ENCODE assay signal across 29 mouse cellular contexts in the genomic region with DNA sequence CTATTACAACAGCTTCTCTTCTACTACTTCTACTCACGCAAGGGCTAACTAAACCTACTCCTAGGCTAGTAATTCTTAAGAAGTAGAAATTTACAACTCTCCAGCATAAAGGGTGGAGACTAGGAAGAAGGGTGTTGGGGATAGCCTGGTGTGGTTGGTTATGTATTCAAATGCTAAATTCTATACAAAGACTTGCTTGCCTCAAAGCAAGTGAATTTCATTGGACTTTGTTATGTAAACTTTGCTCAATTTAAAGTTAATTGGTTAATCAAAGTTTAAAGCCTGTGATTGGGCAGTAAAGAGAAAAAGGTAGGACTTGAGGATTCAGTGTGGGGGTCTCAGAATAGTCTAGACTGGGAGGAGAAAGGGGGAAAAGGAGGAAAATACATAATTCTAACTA.
DNase-seq lines count a peak whose midpoint lies in the region; ATAC-seq and TF ChIP-seq lines count a peak whose summit lies in the region.
"Had no signal": no experiment of that assay in that cellular context is flagged by ENCODE, and none has a peak within 500 bp of the region (broad histone marks: within the 10 kb centered on the region; RNA-seq: fewer than 3 reads in every experiment).

No protein-coding gene starts in this region.

- H3K27me3 ChIP-seq in E14TG2a.4 (ENCODE audit: insufficient read depth, low read length), result no peaks in the 10 kb centered on the region
- H3K27me3 ChIP-seq in kidney, embryonic 14.5 days (ENCODE audit: control insufficient read depth, insufficient read depth, low read length), result no peaks in the 10 kb centered on the region
- H3K27me3 ChIP-seq: CH12.LX; embryonic facial prominence, embryonic 13.5 days; embryonic facial prominence, embryonic 15.5 days; forebrain, embryonic 12.5 days had no signal

- H3K9me3 ChIP-seq in E14TG2a.4 (ENCODE audit: low read length), result peaks cover 11% of the 10 kb centered on the region
- H3K9me3 ChIP-seq in ES-E14 (ENCODE audit: control insufficient read depth, insufficient read depth, low read depth, low read length), result no peaks in the 10 kb centered on the region; the same call in 1 of the 2 replicates
- no peaks in the 10 kb centered on the region for H3K9me3 ChIP-seq in kidney, embryonic 14.5 days (ENCODE audit: control insufficient read depth, low read length)
- H3K9me3 ChIP-seq: embryonic facial prominence, embryonic 13.5 days; embryonic facial prominence, embryonic 15.5 days; forebrain, embryonic 10.5 days; forebrain, embryonic 12.5 days had no signal

- no peaks in the 10 kb centered on the region for H3K36me3 ChIP-seq in E14TG2a.4 (ENCODE audit: insufficient read depth, low read length)
- no peaks in the 10 kb centered on the region for H3K36me3 ChIP-seq in ES-E14 (ENCODE audit: control insufficient read depth, insufficient read depth, low read length, poor library complexity, severe bottlenecking)
- H3K36me3 ChIP-seq in kidney, embryonic 14.5 days (ENCODE audit: control insufficient read depth, insufficient read depth, low read length), result no peaks in the 10 kb centered on the region
- H3K36me3 ChIP-seq: embryonic facial prominence, embryonic 13.5 days; embryonic facial prominence, embryonic 15.5 days; forebrain, embryonic 10.5 days; forebrain, embryonic 12.5 days had no signal

- no peak for TF ChIP-seq CTCF in E14TG2a.4 (conservative IDR thresholded peaks at IDR 0.05; ENCODE audit: low read length)

- DNase-seq in A20 (ENCODE audit: low read depth, low spot score), result peak; percentile 23
- DNase-seq in ES-E14 (ENCODE audit: low read depth, low spot score), result peak; percentile 35
- peak; percentile 26 for DNase-seq in WW6 (ENCODE audit: low read depth, low spot score)
- DNase-seq in c-Kit-positive CD71-positive TER-119-positive erythroid progenitor cells, embryonic 14.5 days (ENCODE audit: low spot score), result no peak
- DNase-seq in spleen, postnatal 14 days (ENCODE audit: low spot score in 2 of 2), result no peak
- DNase-seq: adrenal gland, adult 8-10 months; adrenal gland, postnatal 14 days; adrenal gland, postnatal 36 days; B cell, adult 2 months; cerebellum, adult 11 months; cerebellum, adult 18-20 months; cerebellum, adult 8-10 months; cerebellum, adult 9-11 months; cerebellum, postnatal 14 days; cerebellum, postnatal 36 days; embryo, embryonic 11 days had no signal

- no peak for ATAC-seq in kidney, embryonic 14.5 days (ENCODE audit: low FRiP score, low TSS enrichment)
- no peak for ATAC-seq in inflammation-experienced regulatory T-cells, adult 6 months
- ATAC-seq: activated CD4-positive, CD25-positive, alpha-beta regulatory T cell, adult 4 months; CD4-positive, CD25-positive, alpha-beta regulatory T cell, adult 4 months; forebrain, embryonic 14.5 days; forebrain, embryonic 16.5 days had no signal

- WGBS in kidney, embryonic 14.5 days, result 76% methylated on average over 1 of the region's 1 CpGs

- H3K27ac ChIP-seq in ES-E14 (ENCODE audit: insufficient read depth, low read depth, low read length, poor library complexity, severe bottlenecking), result peak overlapping the region; percentile 62; the same call in 1 of the 2 replicates
- no peak overlapping the region for H3K27ac ChIP-seq in kidney, embryonic 14.5 days (ENCODE audit: low read depth, low read length)
- H3K27ac ChIP-seq: embryonic facial prominence, embryonic 13.5 days; embryonic facial prominence, embryonic 15.5 days; forebrain, embryonic 10.5 days; forebrain, embryonic 12.5 days had no signal

- 0 out of 2 replicates have a peak overlapping the region, but pooled peaks have one; percentile 45 for H3K4me3 ChIP-seq in E14TG2a.4 (replicated peaks; ENCODE audit: low read length)
- H3K4me3 ChIP-seq in ES-E14 (ENCODE audit: insufficient read depth in 1 of 2, low read depth in 1 of 2, low read length in 2 of 2, poor library complexity in 1 of 2, severe bottlenecking in 1 of 2), result peak overlapping the region in 1 of 2 experiments; percentile 35; a peak in 1 of 4 replicates
- H3K4me3 ChIP-seq in kidney, embryonic 14.5 days (ENCODE audit: low read length), result no peak overlapping the region
- H3K4me3 ChIP-seq: embryonic facial prominence, embryonic 13.5 days; embryonic facial prominence, embryonic 15.5 days; erythroblast, embryonic 14.5 days; forebrain, embryonic 10.5 days; forebrain, embryonic 12.5 days had no signal

- H3K4me1 ChIP-seq in E14TG2a.4 (replicated peaks; ENCODE audit: low read depth, low read length) (peaks cover 12% of the 10 kb centered on the region), ES-E14 (ENCODE audit: control insufficient read depth in 2 of 2, insufficient read depth in 2 of 2, low read length in 2 of 2, poor library complexity in 1 of 2) (no peaks in the 10 kb centered on the region)
- H3K4me1 ChIP-seq in kidney, embryonic 14.5 days (ENCODE audit: control insufficient read depth, insufficient read depth, low read length), result no peaks in the 10 kb centered on the region
- H3K4me1 ChIP-seq: embryonic facial prominence, embryonic 13.5 days; embryonic facial prominence, embryonic 15.5 days; forebrain, embryonic 10.5 days; forebrain, embryonic 12.5 days had no signal

- no peak overlapping the region for H3K4me2 ChIP-seq in kidney, embryonic 14.5 days (replicated peaks; ENCODE audit: low read depth, low read length)
- H3K4me2 ChIP-seq: embryonic facial prominence, embryonic 13.5 days; embryonic facial prominence, embryonic 15.5 days; forebrain, embryonic 12.5 days had no signal

- no peak overlapping the region for H3K9ac ChIP-seq in ES-E14 (ENCODE audit: insufficient read depth, low read depth, low read length, poor library complexity, severe bottlenecking)
- H3K9ac ChIP-seq in kidney, embryonic 14.5 days (ENCODE audit: low read depth, low read length), result no peak overlapping the region
- H3K9ac ChIP-seq: embryonic facial prominence, embryonic 13.5 days; embryonic facial prominence, embryonic 15.5 days; forebrain, embryonic 12.5 days had no signal

- in situ Hi-C loops in ES-E14 (cut with MboI; ENCODE audit: low sequenced_read_pairs in 2 of 2, unreplicated experiment in 2 of 2), result no loop called here

TF ChIP-seq in ES-E14, 5 proteins besides CTCF, POLR2A, EP300 and RAD21:
- TF ChIP-seq HCFC1 (IDR thresholded peaks at IDR 0.05; ENCODE audit: borderline replicate concordance, insufficient read depth, low read length) (no peak), CHD2 (IDR thresholded peaks at IDR 0.05; ENCODE audit: low read depth, low read length) (0 out of 2 replicates have a peak, but pooled peaks have one; percentile 31)
TF ChIP-seq in ES-E14: peak in this region for 1.

Comparison
In these comparisons a context has a peak if more than half of its experiments do, and no peak if none do; other contexts are left out.
1. DNase-seq: peak in A20 (single experiment), ES-E14 (single experiment) and WW6 (single experiment); none in c-Kit-positive CD71-positive TER-119-positive erythroid progenitor cells, embryonic 14.5 days (single experiment) and spleen, postnatal 14 days (0 of 2).